Mouse (Mus musculus) mouse trophoblast stem cell (cell line): Measurements from ENCODE around the gene Mettl14.

Source experiments
- in situ Hi-C, 2 experiments: fragments of 300-500 bp; cut with MseI, MboI; formaldehyde crosslinking; loops; 2 replicates in 1 of 2; 3 replicates in 1 of 2; pipeline ENCODE4 v1.15.1; 2025

Mettl14 gene

GRCm38 (mm10) chr3:123321612-123322011, 64.3 kb downstream of the Mettl14 start:
- in situ Hi-C loops: loop anchor here (5.0 to 25.0 kb wide), 4 partner anchors 87 to 384 kb away; partner anchors contain the start of gene Synpo2 (in 2 of the 2)

GRCm38 (mm10) chr3:123320341-123320740, 65.6 kb downstream of the Mettl14 start:
- in situ Hi-C loops: loop anchor here (5.0 to 25.0 kb wide), 4 partner anchors 86 to 383 kb away; partner anchors contain the start of gene Synpo2 (in 2 of the 2)
